Mouse (Mus musculus) CD4-positive helper T cell, adult 2 months (primary cell): ENCODE data around the gene Rassf5.

Experiments used
- DNase-seq: peaks from one replicate; pipeline ENCODE4 v3.0.0-alpha.2; 2012; ENCODE audit warnings: low read depth, missing footprints, low spot score

Rassf5 gene

DNA sequence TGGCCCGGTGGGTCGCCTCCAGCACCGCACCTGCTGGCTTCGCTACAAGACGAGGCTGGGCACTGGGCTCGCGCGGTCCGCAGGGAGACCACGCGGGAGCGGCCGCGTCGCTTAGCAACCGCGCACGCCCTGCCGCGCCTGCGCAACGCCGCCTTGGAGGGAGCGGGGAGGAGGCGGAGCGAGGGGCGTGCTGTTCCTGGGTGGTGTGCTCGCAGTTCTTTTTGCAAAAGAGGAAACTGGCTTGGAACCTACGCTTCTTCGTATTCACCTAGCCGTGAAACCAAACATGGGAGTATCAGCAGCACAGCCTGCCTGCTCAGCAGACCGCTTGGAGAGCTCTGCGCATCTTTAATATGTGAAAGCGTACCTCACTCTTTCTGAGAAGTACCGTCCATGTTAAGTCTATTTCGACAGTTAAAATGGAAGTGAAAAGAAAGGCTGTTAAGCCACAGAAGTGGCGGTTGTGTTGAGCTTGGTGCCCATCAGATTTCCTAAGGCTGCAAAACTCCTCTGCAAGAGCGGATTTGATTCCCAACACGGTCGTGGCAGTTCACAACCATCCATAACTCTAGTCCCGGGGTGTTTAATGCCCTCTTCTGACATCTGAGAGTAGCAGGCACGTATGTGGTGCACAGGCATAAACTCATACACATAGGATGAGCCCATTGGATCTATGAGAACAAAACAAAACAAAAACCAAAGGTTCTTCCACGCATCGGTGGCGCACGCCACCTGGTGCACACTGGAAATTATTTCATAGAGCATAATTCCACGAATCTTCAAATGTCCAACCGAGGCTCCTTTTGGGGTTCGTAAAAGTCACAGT is 106.7 kb downstream of the Rassf5 start, which contains the start of gene Dyrk3:
Gene Dyrk3, minus strand, starts transcription at position 150 of the 826 bp plus-strand sequence.
- peak; percentile 92 for DNase-seq

DNA sequence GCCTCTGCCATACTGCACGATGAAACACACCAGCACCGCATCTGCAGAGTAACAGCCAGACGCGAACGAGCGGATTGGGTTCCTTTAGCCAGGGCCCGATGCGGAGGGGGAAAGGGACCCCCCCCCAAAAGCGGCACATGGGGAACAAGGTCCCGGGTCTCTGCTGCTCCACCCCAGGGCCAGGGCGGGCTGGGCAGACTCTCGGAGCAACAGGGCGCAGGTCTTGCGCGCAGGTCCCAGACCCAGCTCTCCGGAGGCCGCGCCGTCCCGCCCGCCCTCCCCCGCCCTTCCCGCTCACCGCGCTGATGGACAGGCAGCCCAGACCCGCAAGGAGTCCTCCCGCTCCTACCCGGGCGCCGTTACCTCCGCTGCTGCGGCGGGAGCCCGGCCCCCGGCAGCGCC is 107.3 kb downstream of the Rassf5 start:
- DNase-seq, result no peak

DNA sequence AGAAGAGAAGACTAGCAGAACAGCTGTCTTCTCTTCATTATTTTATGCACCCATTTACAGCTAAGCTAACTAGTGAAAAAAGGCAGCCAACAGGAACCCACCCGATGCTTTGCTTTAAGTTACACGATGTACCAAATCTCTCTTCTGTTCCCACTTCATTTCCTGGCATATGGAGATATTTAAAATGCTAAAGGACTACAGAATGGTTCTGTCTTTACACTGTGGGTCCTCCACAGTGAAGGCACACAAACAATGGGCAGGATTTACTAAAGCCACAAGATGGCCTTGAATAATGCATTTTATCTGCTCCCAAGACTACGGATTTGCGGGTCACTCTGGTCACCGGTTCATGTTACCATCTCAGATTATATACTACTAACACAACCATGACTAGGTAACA is 107.9 kb downstream of the Rassf5 start:
- no peak for DNase-seq

DNA sequence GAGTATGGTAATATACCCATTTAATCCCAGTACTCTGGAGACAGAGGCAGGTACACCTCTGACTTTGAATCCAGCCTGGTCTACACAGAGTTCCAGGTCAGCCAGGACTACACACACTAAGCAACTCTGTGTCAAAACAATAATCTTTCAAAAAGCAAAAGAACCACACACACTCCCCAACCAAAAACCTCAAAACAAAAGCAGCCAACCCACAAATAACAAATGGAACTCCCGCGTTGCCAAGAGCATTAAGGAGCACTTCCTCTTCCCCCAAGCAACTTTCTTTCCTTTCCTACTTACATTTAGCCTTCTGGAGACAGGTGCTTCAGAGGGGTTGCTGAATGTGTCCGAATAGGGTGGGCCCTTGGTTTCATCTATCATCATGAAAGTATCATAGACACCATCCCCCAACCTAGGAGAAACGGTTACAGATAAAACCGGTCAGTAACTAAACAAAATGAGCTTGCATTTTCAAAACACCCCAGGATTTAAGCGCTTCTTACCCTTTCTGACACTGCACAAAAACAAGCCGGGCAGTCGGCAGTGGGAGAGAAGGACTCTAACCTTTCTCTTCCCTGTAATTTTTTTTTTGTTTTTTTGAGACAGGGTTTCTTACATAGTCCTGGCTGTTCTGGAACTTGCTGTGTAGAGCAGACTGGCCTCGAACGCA is 109.0 kb downstream of the Rassf5 start:
- DNase-seq, result no peak

DNA sequence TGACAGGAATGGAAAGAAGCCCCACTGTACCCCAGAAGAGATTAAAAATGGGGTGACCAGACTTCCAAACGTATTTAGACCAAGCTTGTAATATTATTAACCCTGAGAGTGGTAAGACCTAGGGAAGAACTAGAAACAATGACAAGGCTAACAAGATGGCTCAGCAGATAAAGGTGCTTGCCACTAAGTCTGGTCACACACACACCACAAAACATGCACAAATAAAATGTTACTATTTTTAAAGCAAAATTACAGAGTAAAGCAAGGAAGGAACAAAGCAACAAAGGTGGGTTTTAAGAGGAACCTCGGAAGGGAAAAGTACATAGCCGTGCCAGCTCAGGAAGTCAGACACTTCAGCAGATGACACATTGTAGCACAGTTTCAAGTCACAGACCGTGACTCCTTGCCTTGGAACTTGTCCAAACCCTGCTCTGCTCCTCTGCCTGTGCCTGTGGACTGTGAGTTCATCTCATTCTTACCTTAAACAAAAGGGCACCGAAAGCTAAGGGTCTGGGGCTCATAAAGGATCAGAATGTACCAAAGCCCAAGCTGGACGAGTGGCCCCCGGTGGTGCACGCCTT is 110.0 kb downstream of the Rassf5 start:
- peak; percentile 34 for DNase-seq

DNA sequence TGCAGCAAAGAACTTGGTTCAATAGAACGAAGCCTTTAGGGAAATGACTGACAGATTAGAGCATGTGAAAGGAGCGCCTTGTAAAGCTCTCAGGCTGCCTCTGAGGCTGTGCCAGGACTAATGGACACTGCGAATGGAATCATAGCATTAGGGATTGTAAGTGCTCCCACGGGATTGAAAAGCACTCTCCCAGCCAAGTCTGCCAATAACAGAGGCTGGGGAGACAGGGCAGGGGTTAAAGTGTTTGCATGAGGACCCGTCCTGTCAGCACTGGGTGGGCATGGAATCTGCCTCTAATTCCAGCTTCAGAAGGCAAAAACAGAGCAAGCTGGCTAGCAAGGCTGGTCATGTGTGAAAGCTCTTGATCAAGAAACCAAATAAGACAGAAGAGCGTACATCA is 110.8 kb downstream of the Rassf5 start:
- no peak for DNase-seq
